Mouse (Mus musculus): ENCODE data around the gene Klf3.

DNA sequence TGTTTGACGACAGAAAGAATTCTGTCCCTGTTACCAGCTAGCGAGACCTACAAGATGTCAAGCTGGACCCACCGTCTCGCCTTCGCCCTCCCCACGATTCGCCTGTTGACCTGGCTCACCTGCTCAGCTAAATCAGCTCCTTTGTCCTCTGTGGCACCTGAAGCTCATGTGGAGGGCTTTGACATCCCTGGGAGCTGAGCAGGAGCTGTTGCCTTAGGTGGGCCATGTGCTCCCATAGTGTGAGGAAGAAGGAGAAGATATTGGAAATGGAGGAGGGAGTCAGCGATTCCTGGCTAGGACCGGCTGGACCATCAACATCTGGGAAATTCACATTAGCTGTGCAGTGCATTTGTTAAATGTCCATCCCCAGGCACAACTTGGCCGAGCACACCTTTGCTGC, 26.4 kb downstream of the Klf3 start:
- TF ChIP-seq TAL1 (conservative IDR thresholded peaks at IDR 0.05; ENCODE audit: low read depth, low read length) (no peak), GATA1 (IDR thresholded peaks at IDR 0.05; ENCODE audit: borderline replicate concordance, low read length) (no peak), CTCF (IDR thresholded peaks at IDR 0.05; ENCODE audit: low read depth, low read length) (no peak)

Data from G1E (cell line).